Mouse (Mus musculus) forebrain, embryonic 10.5 days (tissue): ENCODE data around the gene Olfr373. TPM values are rescaled to one million over a fixed set of nuclear protein-coding genes. Genes with fewer than 3 reads are reported as not detected.

ENCODE experiments used
- DNase-seq: peaks from one replicate; pipeline ENCODE4 v3.0.0-alpha.2; 2017; ENCODE audit warnings: low spot score; ENCODE audit errors: extremely low spot score
- H3K27ac ChIP-seq: fragments of 300-500 bp; sonication (generic); 2 replicates; pipeline ENCODE4 v1.5.1; 2016; ENCODE audit warnings: mild to moderate bottlenecking
- H3K27me3 ChIP-seq: fragments of 300-500 bp; sonication (generic); 2 replicates; pipeline ENCODE4 v1.6.1; 2016; ENCODE audit warnings: mild to moderate bottlenecking; ENCODE audit not compliant: poor library complexity, severe bottlenecking
- H3K36me3 ChIP-seq: fragments of 300-500 bp; sonication (generic); replicated peaks from 2 replicates; pipeline ENCODE4 v1.6.1; 2016; ENCODE audit warnings: mild to moderate bottlenecking, moderate library complexity
- H3K4me1 ChIP-seq: fragments of 300-500 bp; sonication (generic); 2 replicates; pipeline ENCODE4 v1.6.1; 2016
- H3K4me3 ChIP-seq: fragments of 300-500 bp; sonication (generic); 2 replicates; pipeline ENCODE4 v1.5.1; 2016; ENCODE audit warnings: mild to moderate bottlenecking, moderate library complexity
- H3K9me3 ChIP-seq: fragments of 300-500 bp; sonication (generic); 2 replicates; pipeline ENCODE4 v1.6.1; 2016; ENCODE audit warnings: mild to moderate bottlenecking, moderate library complexity
- WGBS: fragments of 180-500 bp; shearing (Covaris S2); methylation state at CpG from one replicate; pipeline ENCODE4 v1.1.7; 2016; 5-methylcytosine and 5-hydroxymethylcytosine counted together
- polyA plus RNA-seq: library from polyadenylated mRNA; unstranded; fragments of >200 nt; fragmentation: Nextera tagmentation; extraction: Ambion mirVana; gene quantifications from 2 replicates; pipeline ENCODE4 v1.2.1, GENCODE M21; 2016

Gene Olfr373
- polyA plus RNA-seq, 1 experiment from 2014 or later: 0.06 TPM

GRCm38 (mm10) chr8:72136302-72136978, 53.5 kb downstream of the Olfr373 start:
- Histone ChIP-seq H3K9me3 (no peaks in the 10 kb centered on the region), H3K4me1 (peaks cover 36% of the 10 kb centered on the region), H3K27me3 (no peaks in the 10 kb centered on the region), H3K36me3 (peaks cover 41% of the 10 kb centered on the region), H3K27ac (peak overlapping the region; percentile 97), H3K4me3 (peak overlapping the region; percentile 70)
- 2% methylated on average over 18 of the region's 18 CpGs for WGBS
- DNase-seq: peak; percentile 65

- 90% methylated on average over 2 of the region's 2 CpGs for WGBS
- peaks cover 51% of the 10 kb centered on the region for H3K36me3 ChIP-seq
- H3K9me3 ChIP-seq: no peaks in the 10 kb centered on the region
- H3K4me1 ChIP-seq: peaks cover 31% of the 10 kb centered on the region
- H3K27ac ChIP-seq: no peak overlapping the region
- H3K27me3 ChIP-seq: no peaks in the 10 kb centered on the region
- DNase-seq: no peak
- H3K4me3 ChIP-seq: peak overlapping the region; percentile 70
Observed at GRCm38 (mm10) chr8:72137431-72137830, 54.5 kb downstream of the Olfr373 start.

DNA sequence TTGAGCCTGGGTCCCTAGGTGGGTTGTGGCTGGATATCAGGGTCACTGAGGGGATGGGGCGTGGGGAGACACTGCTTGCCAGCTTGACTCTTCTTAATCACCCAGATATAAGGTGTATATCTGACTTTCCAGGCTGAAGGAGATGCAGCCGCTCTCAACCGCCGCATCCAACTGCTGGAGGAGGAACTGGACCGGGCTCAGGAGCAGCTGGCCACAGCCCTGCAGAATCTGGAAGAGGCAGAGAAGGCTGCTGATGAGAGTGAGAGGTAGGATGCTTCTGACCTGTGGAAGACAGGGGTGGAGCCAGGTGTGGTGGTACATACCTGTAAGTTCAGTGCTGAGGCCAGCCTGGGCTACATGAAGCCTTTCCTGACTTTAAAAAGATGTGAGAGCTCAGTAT, 55.5 kb downstream of the Olfr373 start:
- Histone ChIP-seq H3K4me3 (no peak overlapping the region), H3K27me3 (no peaks in the 10 kb centered on the region), H3K4me1 (peaks cover 29% of the 10 kb centered on the region), H3K36me3 (peaks cover 61% of the 10 kb centered on the region), H3K27ac (no peak overlapping the region), H3K9me3 (no peaks in the 10 kb centered on the region)
- WGBS: 97% methylated on average over 5 of the region's 5 CpGs
- DNase-seq: no peak

DNA sequence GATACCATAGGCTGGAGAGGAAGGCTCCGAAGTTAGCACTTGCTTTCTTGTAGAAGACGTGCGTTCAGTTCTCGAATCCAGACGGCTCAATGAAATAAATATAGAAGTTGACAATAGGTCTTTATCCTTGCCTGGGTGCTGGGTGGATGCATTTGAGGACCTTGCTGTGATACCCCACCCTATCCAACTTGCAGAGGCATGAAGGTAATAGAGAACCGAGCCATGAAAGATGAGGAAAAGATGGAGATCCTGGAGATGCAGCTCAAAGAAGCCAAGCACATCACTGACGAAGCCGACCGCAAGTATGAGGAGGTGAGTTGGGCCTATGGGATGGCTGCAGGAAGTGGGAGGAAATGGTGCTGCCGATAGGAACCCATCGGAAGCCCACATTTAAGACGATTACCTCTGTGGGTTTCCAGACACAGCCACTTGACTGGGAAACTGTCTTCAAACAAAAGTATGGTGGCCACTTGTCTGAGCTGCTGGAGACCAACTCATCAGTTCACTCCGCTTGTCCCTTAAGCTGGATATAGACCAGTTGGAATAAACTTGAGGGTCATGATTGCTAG, 60.4 kb downstream of the Olfr373 start:
- H3K36me3 ChIP-seq: peaks cover 100% of the 10 kb centered on the region
- H3K9me3 ChIP-seq: no peaks in the 10 kb centered on the region
- H3K27ac ChIP-seq: no peak overlapping the region
- no peaks in the 10 kb centered on the region for H3K4me1 ChIP-seq
- no peak overlapping the region for H3K4me3 ChIP-seq
- 94% methylated on average over 13 of the region's 13 CpGs for WGBS
- H3K27me3 ChIP-seq: no peaks in the 10 kb centered on the region
- no peak for DNase-seq

- 92% methylated on average over 5 of the region's 5 CpGs for WGBS
- Histone ChIP-seq H3K27me3 (no peaks in the 10 kb centered on the region), H3K4me1 (no peaks in the 10 kb centered on the region), H3K4me3 (no peak overlapping the region), H3K9me3 (no peaks in the 10 kb centered on the region), H3K36me3 (peaks cover 97% of the 10 kb centered on the region), H3K27ac (no peak overlapping the region)
- no peak for DNase-seq
Observed at GRCm38 (mm10) chr8:72144345-72144975, 61.5 kb downstream of the Olfr373 start.

- 89% methylated on average over 3 of the region's 3 CpGs for WGBS
- Histone ChIP-seq H3K27ac (no peak overlapping the region), H3K4me3 (no peak overlapping the region), H3K36me3 (peaks cover 97% of the 10 kb centered on the region), H3K27me3 (no peaks in the 10 kb centered on the region), H3K4me1 (no peaks in the 10 kb centered on the region), H3K9me3 (no peaks in the 10 kb centered on the region)
- no peak for DNase-seq
Observed at GRCm38 (mm10) chr8:72145511-72145910, 62.5 kb downstream of the Olfr373 start.

GRCm38 (mm10) chr8:72146056-72146455, 63.1 kb downstream of the Olfr373 start:
- no peak overlapping the region for H3K4me3 ChIP-seq
- H3K27me3 ChIP-seq: no peaks in the 10 kb centered on the region
- DNase-seq: no peak
- peaks cover 97% of the 10 kb centered on the region for H3K36me3 ChIP-seq
- 100% methylated on average over 1 of the region's 1 CpGs for WGBS
- H3K27ac ChIP-seq: no peak overlapping the region
- H3K9me3 ChIP-seq: no peaks in the 10 kb centered on the region
- H3K4me1 ChIP-seq: no peaks in the 10 kb centered on the region

DNA sequence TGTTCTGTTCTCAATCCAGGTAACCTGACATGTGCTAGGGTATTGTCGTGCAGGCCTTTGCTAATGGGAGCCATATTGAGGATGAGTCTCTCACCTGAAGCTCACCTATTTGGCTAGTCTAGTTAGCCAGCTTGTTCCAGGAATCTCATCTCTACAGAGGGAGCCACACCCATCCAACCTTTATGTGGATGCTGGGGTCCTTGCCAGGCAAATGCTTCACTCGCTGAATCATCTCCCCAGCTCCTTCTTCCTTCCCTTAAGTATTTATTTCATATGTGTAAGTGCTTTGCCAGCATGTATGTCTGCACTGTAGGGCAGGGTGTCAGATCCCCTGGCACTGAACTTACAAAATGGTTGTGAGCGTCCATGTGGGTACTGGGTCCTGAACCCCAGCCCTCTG, 63.6 kb downstream of the Olfr373 start:
- Histone ChIP-seq H3K4me3 (no peak overlapping the region), H3K36me3 (peaks cover 97% of the 10 kb centered on the region), H3K4me1 (no peaks in the 10 kb centered on the region), H3K27ac (no peak overlapping the region), H3K27me3 (no peaks in the 10 kb centered on the region), H3K9me3 (no peaks in the 10 kb centered on the region)
- WGBS: 96% methylated on average over 3 of the region's 3 CpGs
- DNase-seq: no peak

- Histone ChIP-seq H3K27me3 (no peaks in the 10 kb centered on the region), H3K36me3 (peaks cover 97% of the 10 kb centered on the region), H3K4me3 (no peak overlapping the region), H3K27ac (no peak overlapping the region), H3K9me3 (no peaks in the 10 kb centered on the region), H3K4me1 (no peaks in the 10 kb centered on the region)
- no peak for DNase-seq
- 91% methylated on average over 2 of the region's 2 CpGs for WGBS
Observed at GRCm38 (mm10) chr8:72147266-72147665, 64.3 kb downstream of the Olfr373 start.

DNA sequence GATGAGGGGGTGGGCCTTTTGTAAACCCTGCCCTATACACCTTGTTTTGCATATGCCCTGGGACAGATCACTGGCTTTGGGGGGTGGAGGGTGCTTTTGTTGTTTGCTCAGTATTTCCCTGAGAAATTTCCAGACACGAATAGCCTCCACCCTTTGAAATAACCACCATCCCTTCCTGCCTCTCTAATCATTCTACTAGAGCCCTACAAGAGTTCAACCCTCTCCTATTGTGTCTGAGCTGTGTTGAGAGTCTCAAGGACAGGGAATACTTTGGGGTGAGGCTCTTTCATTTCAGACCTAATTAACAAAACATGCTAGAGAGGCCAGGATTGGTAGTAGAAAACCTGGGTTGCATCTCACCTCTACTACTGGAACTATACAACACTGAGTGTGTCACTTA, 66.1 kb downstream of the Olfr373 start:
- WGBS: 82% methylated on average over 1 of the region's 1 CpGs
- H3K27me3 ChIP-seq: no peaks in the 10 kb centered on the region
- peaks cover 97% of the 10 kb centered on the region for H3K36me3 ChIP-seq

DNA sequence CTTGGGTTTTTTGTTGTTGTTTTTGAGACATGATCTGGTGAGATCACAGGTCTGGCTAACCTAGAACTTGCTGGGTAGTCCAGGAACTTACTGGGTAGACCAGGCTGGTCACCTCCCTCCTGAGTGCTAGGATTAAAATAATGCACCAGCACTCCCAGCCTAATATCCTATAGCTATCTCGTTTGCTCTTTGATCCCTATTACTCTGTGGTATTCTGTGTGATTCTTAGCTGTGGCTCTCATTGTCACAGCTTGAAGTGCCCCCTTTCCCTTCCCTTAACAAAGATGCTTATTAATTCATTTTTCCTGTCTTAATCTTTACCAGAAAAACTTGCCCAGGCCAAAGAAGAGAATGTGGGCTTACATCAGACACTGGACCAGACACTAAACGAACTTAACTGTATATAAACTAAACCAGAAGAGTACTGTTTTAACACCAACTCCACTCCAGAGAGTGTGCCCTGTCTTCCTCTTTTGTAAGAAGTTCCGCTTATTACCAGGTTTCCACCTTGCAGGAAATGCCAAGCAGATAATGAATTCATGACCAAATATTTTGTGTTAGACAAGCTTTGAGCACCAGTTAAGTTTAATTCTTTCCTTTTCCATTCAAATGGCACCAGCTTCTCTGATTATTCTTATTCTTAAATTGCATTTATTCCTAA, 68.6 kb downstream of the Olfr373 start:
- DNase-seq: no peak
- Histone ChIP-seq H3K9me3 (no peaks in the 10 kb centered on the region), H3K27me3 (no peaks in the 10 kb centered on the region), H3K27ac (no peak overlapping the region), H3K4me1 (no peaks in the 10 kb centered on the region), H3K4me3 (no peak overlapping the region), H3K36me3 (peaks cover 79% of the 10 kb centered on the region)
- 88% methylated on average over 3 of the region's 3 CpGs for WGBS

More for the DNA sequence above, 66.1 kb downstream of the Olfr373 start:
- H3K9me3 ChIP-seq: no peaks in the 10 kb centered on the region
- H3K4me3 ChIP-seq: no peak overlapping the region
- no peaks in the 10 kb centered on the region for H3K4me1 ChIP-seq
- DNase-seq: no peak
- H3K27ac ChIP-seq: no peak overlapping the region
